Mouse (Mus musculus) brain, adult 2 months (tissue): ENCODE results near the gene Ak8.

Source experiments
- DNase-seq: peaks from one replicate; pipeline ENCODE4 v3.0.0; 2011; ENCODE audit warnings: low read depth, low spot score

The Ak8 gene

GRCm38 (mm10) chr2:28699361-28700335 lies at the start of gene Ak8, which contains the start of gene Spaca9:
TSS of gene Ak8 (plus strand) at chr2:28700164.
TSS of gene Spaca9 (minus strand) at chr2:28699727.
- DNase-seq: peak; percentile 88

GRCm38 (mm10) chr2:28650526-28650925 lies 49.4 kb upstream of the Ak8 start:
- DNase-seq: no peak

GRCm38 (mm10) chr2:28653351-28653750 lies 46.6 kb upstream of the Ak8 start:
- peak; percentile 69 for DNase-seq

- DNase-seq: peak; percentile 27
Measured at GRCm38 (mm10) chr2:28654295-28654694, 45.7 kb upstream of the Ak8 start.

- DNase-seq: no peak
Measured at GRCm38 (mm10) chr2:28656216-28656615, 43.7 kb upstream of the Ak8 start.

- DNase-seq: no peak
Measured at GRCm38 (mm10) chr2:28662891-28663290, 37.1 kb upstream of the Ak8 start.

- no peak for DNase-seq
Measured at GRCm38 (mm10) chr2:28665818-28666217, 34.1 kb upstream of the Ak8 start.

GRCm38 (mm10) chr2:28671438-28671837 lies 28.5 kb upstream of the Ak8 start:
- no peak for DNase-seq

GRCm38 (mm10) chr2:28676005-28676404 lies 24.0 kb upstream of the Ak8 start:
- DNase-seq: no peak

- DNase-seq: peak; percentile 32
Measured at GRCm38 (mm10) chr2:28680710-28681109, 19.3 kb upstream of the Ak8 start.

- DNase-seq: peak; percentile 91
Measured at GRCm38 (mm10) chr2:28681718-28682117, 18.2 kb upstream of the Ak8 start.

GRCm38 (mm10) chr2:28685895-28686294 lies 14.1 kb upstream of the Ak8 start:
- DNase-seq: peak; percentile 78

- DNase-seq: peak; percentile 64
Measured at GRCm38 (mm10) chr2:28688431-28688830, 11.5 kb upstream of the Ak8 start.

- peak; percentile 56 for DNase-seq
Measured at GRCm38 (mm10) chr2:28692692-28693091, 7.3 kb upstream of the Ak8 start.

- DNase-seq: no peak
Measured at GRCm38 (mm10) chr2:28698566-28698965, 1.4 kb upstream of the Ak8 start.

- no peak for DNase-seq
Measured at GRCm38 (mm10) chr2:28701646-28702262, 1.8 kb downstream of the Ak8 start.

- DNase-seq: no peak
Measured at GRCm38 (mm10) chr2:28706106-28706636, 6.2 kb downstream of the Ak8 start.

- no peak for DNase-seq
Measured at GRCm38 (mm10) chr2:28706787-28707186, 6.8 kb downstream of the Ak8 start.

- DNase-seq: no peak
Measured at GRCm38 (mm10) chr2:28713036-28713435, 13.1 kb downstream of the Ak8 start.

- DNase-seq: no peak
Measured at GRCm38 (mm10) chr2:28722419-28722818, 22.5 kb downstream of the Ak8 start.

GRCm38 (mm10) chr2:28723912-28724311 lies 23.9 kb downstream of the Ak8 start:
- DNase-seq: no peak

- DNase-seq: no peak
Measured at GRCm38 (mm10) chr2:28727786-28728404, 27.9 kb downstream of the Ak8 start.
